Mouse (Mus musculus) layer of hippocampus, adult 2 months (tissue): Measurements from ENCODE around the gene Tex44. TPM values are rescaled to one million over a fixed set of nuclear protein-coding genes. Genes with fewer than 3 reads are reported as not detected.
A peak's percentile ranks its signal among the peaks of the same experiment; 100 is the strongest.
"Not testable (repeated sequence)": the region's sequence is repeated elsewhere in the genome, so short reads cannot be mapped to it uniquely, and the experiment has no call there.

Experiments used
- DNase-seq, 2 experiments: peaks; one replicate each; pipeline ENCODE4 v3.0.0; 2022; ENCODE audit warnings: low spot score in 2 of 2
- H3K27ac ChIP-seq: fragments of 200-600 bp; 2 replicates; pipeline ENCODE4 v1.8.1; 2022
- H3K4me3 ChIP-seq: fragments of 200-600 bp; 2 replicates; pipeline ENCODE4 v1.8.1; 2022; ENCODE audit warnings: mild to moderate bottlenecking
- CTCF ChIP-seq: fragments of 200-600 bp; conservative IDR thresholded peaks from 2 replicates; pipeline ENCODE4 v1.8.1; 2022; ENCODE audit warnings: antibody characterized with exemption, mild to moderate bottlenecking, moderate library complexity
- total RNA-seq, 2 experiments: library from RNA; stranded (reverse); gene quantifications; 2 replicates each; pipeline ENCODE4 v1.2.3; 2021

Tex44 gene
- total RNA-seq, 2 experiments from 2014 or later = not detected

GRCm38 (mm10) chr1:86469876-86470275 lies 43.7 kb downstream of the Tex44 start:
- Histone ChIP-seq H3K4me3 (no peak overlapping the region), H3K27ac (peak overlapping the region; percentile 69)
- no peak for DNase-seq
- TF ChIP-seq CTCF = no peak

GRCm38 (mm10) chr1:86470519-86471181 lies 44.5 kb downstream of the Tex44 start:
- H3K27ac ChIP-seq = peak overlapping the region; percentile 86
- TF ChIP-seq CTCF = no peak
- peak; percentile 38 to 60 for DNase-seq
- H3K4me3 ChIP-seq = peak overlapping the region; percentile 26; the same call in 1 of the 2 replicates

GRCm38 (mm10) chr1:86471504-86471961 lies 45.4 kb downstream of the Tex44 start:
- peak in 1 of 2 experiments; percentile 31 for DNase-seq

GRCm38 (mm10) chr1:86472197-86472952 lies 46.2 kb downstream of the Tex44 start:
- TF ChIP-seq CTCF = no peak
- peak overlapping the region; percentile 81 for H3K27ac ChIP-seq
- peak in 1 of 2 experiments; percentile 28 for DNase-seq
- H3K4me3 ChIP-seq = peak overlapping the region; percentile 12

More at GRCm38 (mm10) chr1:86471504-86471961, 45.4 kb downstream of the Tex44 start:
- peak overlapping the region; percentile 86 for H3K27ac ChIP-seq
- H3K4me3 ChIP-seq = not testable (repeated sequence)
- peak; percentile 72 for TF ChIP-seq CTCF

GRCm38 (mm10) chr1:86473109-86473760 lies 47.1 kb downstream of the Tex44 start:
- no peak for DNase-seq
- no peak for TF ChIP-seq CTCF
- no peak overlapping the region for H3K4me3 ChIP-seq
- peak overlapping the region; percentile 81 for H3K27ac ChIP-seq

Other genes starting within 250 kb of the Tex44 start
- 1 to 10 TPM in 1 of 2 experiments, under 1 TPM in 1; 0.98 to 1.2 TPM for gene B3gnt7, start 123.5 kb upstream of the Tex44 start, total RNA-seq
- gene Ncl, start 66.9 kb upstream of the Tex44 start, total RNA-seq = 100 to 1,000 TPM; 140 to 145 TPM
- gene Nmur1, start 101 bp upstream of the Tex44 start, total RNA-seq = not detected
- 100 to 1,000 TPM; 478 to 491 TPM for gene Ptma, start 100.4 kb downstream of the Tex44 start, total RNA-seq
- gene Pde6d, start 156.3 kb downstream of the Tex44 start, total RNA-seq = 10 to 100 TPM; 49.0 to 54.7 TPM
- 10 to 100 TPM; 19.5 to 20.6 TPM for gene Cops7b, start 156.6 kb downstream of the Tex44 start, total RNA-seq
- gene Nppc, start 244.2 kb downstream of the Tex44 start, total RNA-seq = 1 to 10 TPM; 6.4 to 8.3 TPM